ENCODE assay signal across 8 mouse cellular contexts in the genomic region with DNA sequence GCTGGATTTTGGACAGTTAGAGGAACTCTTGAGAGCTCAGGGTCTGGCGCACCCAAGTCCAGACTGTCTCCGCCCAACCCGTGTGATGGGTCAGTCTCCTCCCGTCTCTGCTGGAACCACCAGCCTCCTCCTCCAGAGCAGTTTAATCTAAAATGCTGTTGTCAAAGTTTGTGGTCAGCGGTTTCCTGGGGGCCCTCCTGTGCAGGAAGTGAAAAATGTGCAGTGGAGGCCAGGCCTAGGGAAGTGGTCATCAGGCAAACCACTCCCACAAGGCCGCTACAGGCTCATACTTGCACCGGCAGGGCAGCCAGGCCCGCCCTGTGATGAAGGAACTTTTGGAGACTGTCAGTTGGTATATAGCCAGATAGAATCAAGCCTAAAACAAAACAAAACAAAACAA. TPM values are rescaled to one million over a fixed set of nuclear protein-coding genes. Genes with fewer than 3 reads are reported as not detected.
DNase-seq lines count a peak whose midpoint lies in the region; ATAC-seq and TF ChIP-seq lines count a peak whose summit lies in the region.

No protein-coding gene starts in this region.

- TF ChIP-seq CTCF in hindbrain, postnatal 0 days (IDR thresholded peaks at IDR 0.05; ENCODE audit: low read depth), result no peak

- H3K36me3 ChIP-seq in heart, embryonic 12.5 days, result peaks cover 4% of the 10 kb centered on the region; the same call in 1 of the 2 replicates
- H3K36me3 ChIP-seq in heart, embryonic 13.5 days, result peaks cover 3% of the 10 kb centered on the region; the same call in 1 of the 2 replicates
- no peaks in the 10 kb centered on the region for H3K36me3 ChIP-seq in liver, embryonic 13.5 days
- H3K36me3 ChIP-seq in hindbrain, postnatal 0 days (ENCODE audit: insufficient read depth, low read length), result no peaks in the 10 kb centered on the region

- H3K27ac ChIP-seq in heart, embryonic 12.5 days (ENCODE audit: poor library complexity, severe bottlenecking), result no peak overlapping the region
- H3K27ac ChIP-seq in heart, embryonic 13.5 days (replicated peaks), result peak overlapping the region; percentile 71
- H3K27ac ChIP-seq in liver, embryonic 13.5 days, result no peak overlapping the region
- no peak overlapping the region for H3K27ac ChIP-seq in hindbrain, postnatal 0 days

- no peak overlapping the region for H3K9ac ChIP-seq in heart, embryonic 12.5 days
- no peak overlapping the region; the same call in 1 of the 2 replicates for H3K9ac ChIP-seq in heart, embryonic 13.5 days
- no peak overlapping the region for H3K9ac ChIP-seq in liver, embryonic 13.5 days
- H3K9ac ChIP-seq in hindbrain, postnatal 0 days (replicated peaks; ENCODE audit: low read length), result no peak overlapping the region

- no peak overlapping the region for H3K4me2 ChIP-seq in heart, embryonic 12.5 days
- H3K4me2 ChIP-seq in heart, embryonic 13.5 days, result peak overlapping the region; percentile 95; the same call in 1 of the 2 replicates
- H3K4me2 ChIP-seq in liver, embryonic 13.5 days, result no peak overlapping the region
- H3K4me2 ChIP-seq in hindbrain, postnatal 0 days (ENCODE audit: low read depth, low read length), result no peak overlapping the region

- peak; percentile 65 to 89 for DNase-seq in heart, adult 18-20 months
- DNase-seq in liver, embryonic 13.5 days, result peak; percentile 39
- peak; percentile 71 to 81 for DNase-seq in spleen, postnatal 4 days (ENCODE audit: low spot score in 2 of 2)
- DNase-seq in hindbrain, postnatal 0 days (ENCODE audit: low spot score), result no peak
- no peak for DNase-seq in neural tube, embryonic 10.5 days (ENCODE audit: extremely low spot score, low spot score)
- no peak for DNase-seq in layer of hippocampus, postnatal 14 days (ENCODE audit: low spot score in 2 of 2)

- H3K9me3 ChIP-seq in heart, embryonic 12.5 days (replicated peaks), result no peaks in the 10 kb centered on the region
- H3K9me3 ChIP-seq in heart, embryonic 13.5 days, result no peaks in the 10 kb centered on the region
- H3K9me3 ChIP-seq in liver, embryonic 13.5 days (replicated peaks), result no peaks in the 10 kb centered on the region
- H3K9me3 ChIP-seq in hindbrain, postnatal 0 days (ENCODE audit: low read length), result no peaks in the 10 kb centered on the region

- no peak for ATAC-seq in heart, embryonic 12.5 days (ENCODE audit: insufficient number of reproducible peaks, low FRiP score)
- no peak for ATAC-seq in heart, embryonic 13.5 days (ENCODE audit: extremely low read depth, insufficient number of reproducible peaks, low FRiP score, low TSS enrichment)
- ATAC-seq in liver, embryonic 13.5 days (ENCODE audit: low read depth), result peak; percentile 38; the same call in 1 of the 2 replicates
- ATAC-seq in hindbrain, postnatal 0 days, result no peak

- no peaks in the 10 kb centered on the region for H3K27me3 ChIP-seq in heart, embryonic 12.5 days (replicated peaks)
- 0 out of 2 replicates have a peak, but pooled peaks cover under 1% of the 10 kb centered on the region for H3K27me3 ChIP-seq in heart, embryonic 13.5 days (replicated peaks)
- peaks cover 53% of the 10 kb centered on the region for H3K27me3 ChIP-seq in liver, embryonic 13.5 days
- peaks cover 12% of the 10 kb centered on the region for H3K27me3 ChIP-seq in hindbrain, postnatal 0 days (ENCODE audit: insufficient read depth, low read length)

- WGBS in heart, embryonic 12.5 days, result 72% methylated on average over 8 of the region's 8 CpGs
- WGBS in heart, embryonic 13.5 days, result 68% methylated on average over 8 of the region's 8 CpGs
- WGBS in liver, embryonic 13.5 days (ENCODE audit: insufficient replicate concordance), result 16% methylated on average over 8 of the region's 8 CpGs
- WGBS in hindbrain, postnatal 0 days, result 87% methylated on average over 8 of the region's 8 CpGs

- H3K4me1 ChIP-seq in heart, embryonic 12.5 days (replicated peaks), result peaks cover 47% of the 10 kb centered on the region
- H3K4me1 ChIP-seq in heart, embryonic 13.5 days, result peaks cover 60% of the 10 kb centered on the region
- H3K4me1 ChIP-seq in liver, embryonic 13.5 days (replicated peaks), result peaks cover 64% of the 10 kb centered on the region
- peaks cover 10% of the 10 kb centered on the region for H3K4me1 ChIP-seq in hindbrain, postnatal 0 days (ENCODE audit: insufficient read depth, low read length)

- H3K4me3 ChIP-seq in heart, embryonic 12.5 days, result no peak overlapping the region
- no peak overlapping the region for H3K4me3 ChIP-seq in heart, embryonic 13.5 days
- H3K4me3 ChIP-seq in liver, embryonic 13.5 days (replicated peaks), result no peak overlapping the region
- no peak overlapping the region for H3K4me3 ChIP-seq in hindbrain, postnatal 0 days (ENCODE audit: low read length)

RNA-seq across cellular contexts. Expression of a gene that starts 6.7 kb away (rescaled TPM):
- total RNA-seq in heart, adult 18-20 months (2021), result 10 to 100 TPM; 10.6 to 11.4 TPM
- 8.2 and 10.3 TPM in 2 replicates for polyA plus RNA-seq in heart, embryonic 12.5 days (2016; fragmentation: Nextera tagmentation; extraction: Ambion mirVana)
- polyA plus RNA-seq in heart, embryonic 13.5 days (2015; fragmentation: Nextera tagmentation; extraction: Ambion mirVana), result 6.5 and 7.2 TPM in 2 replicates
- polyA plus RNA-seq in liver, embryonic 13.5 days (2015; fragmentation: Nextera tagmentation; extraction: Ambion mirVana), result 1.7 and 1.9 TPM in 2 replicates
- 5.4 and 6.8 TPM in 2 replicates for total RNA-seq in hindbrain, postnatal 0 days (2014; rRNA removed)
- polyA plus RNA-seq in hindbrain, postnatal 0 days (2015; fragmentation: Nextera tagmentation; extraction: Ambion mirVana), result 1.3 and 1.8 TPM in 2 replicates
- 10 to 100 TPM; 16.1 to 18.6 TPM for total RNA-seq in layer of hippocampus, postnatal 14 days (2021)

Comparison
In these comparisons a context has a peak if more than half of its experiments do, and no peak if none do; other contexts are left out.
1. DNase-seq: peak in heart, adult 18-20 months (2 of 2), liver, embryonic 13.5 days (single experiment) and spleen, postnatal 4 days (2 of 2); none in hindbrain, postnatal 0 days (single experiment), neural tube, embryonic 10.5 days (single experiment) and layer of hippocampus, postnatal 14 days (0 of 2).